Mouse (Mus musculus): ENCODE data around the gene Zcchc14.

GRCm38 (mm10) chr8:121680896-121681295 lies 28.2 kb upstream of the Zcchc14 start:
- TF ChIP-seq CTCF (IDR thresholded peaks at IDR 0.05; ENCODE audit: low read depth) (no peak), EP300 (IDR thresholded peaks at IDR 0.05; ENCODE audit: low read depth) (no peak)
